ENCODE assay signal across 18 mouse cellular contexts in genomic region chr10:122876964-122877363, GRCm38 (mm10).
A peak's percentile ranks its signal among the peaks of the same experiment; 100 is the strongest.
DNase-seq lines count a peak whose midpoint lies in the region; ATAC-seq and TF ChIP-seq lines count a peak whose summit lies in the region.
"Had no signal": no experiment of that assay in that cellular context is flagged by ENCODE, and none has a peak within 500 bp of the region (broad histone marks: within the 10 kb centered on the region; RNA-seq: fewer than 3 reads in every experiment).

No protein-coding gene starts in this region.

- H3K4me3 ChIP-seq in cerebellum, adult 2 months (replicated peaks; ENCODE audit: insufficient read depth, low read depth, low read length) = no peak overlapping the region
- H3K4me3 ChIP-seq: forebrain, embryonic 12.5 days; gastrocnemius, adult 2 months; heart, embryonic 13.5 days had no signal

- ATAC-seq in frontal cortex, adult (ENCODE audit: low TSS enrichment) = 0 out of 2 replicates have a peak, but pooled peaks have one; percentile 18
- ATAC-seq: forebrain, embryonic 16.5 days; hindbrain, embryonic 16.5 days; inflammation-experienced regulatory T-cells, adult 6 months; intestine, postnatal 0 days had no signal

- DNase-seq in cerebellum, adult 2 months = peak; percentile 54 to 57
- DNase-seq in cerebellum, adult 11-12 months = no peak
- DNase-seq in frontal cortex, adult 2 months (ENCODE audit: extremely low spot score in 1 of 2, low spot score in 1 of 2) = no peak
- peak; percentile 44 for DNase-seq in NIH3T3 (ENCODE audit: low read depth)
- DNase-seq in T-cell, adult 2 months (ENCODE audit: low spot score) = no peak
- DNase-seq: adrenal gland, postnatal 10 days; gastrocnemius, adult 2 months; gastrocnemius, postnatal 25 days; heart, adult 11 months; heart, postnatal 36 days had no signal

- H3K27me3 ChIP-seq in cerebellum, adult 2 months (ENCODE audit: control insufficient read depth, insufficient read depth, low read length) = no peaks in the 10 kb centered on the region
- H3K27me3 ChIP-seq: CH12.LX; forebrain, embryonic 12.5 days; heart, embryonic 13.5 days had no signal

- no peak for TF ChIP-seq POLR2A in cerebellum, adult 2 months (IDR thresholded peaks at IDR 0.05; ENCODE audit: borderline replicate concordance, insufficient read depth, low read length)

- TF ChIP-seq CTCF in cerebellum, adult 2 months (IDR thresholded peaks at IDR 0.05; ENCODE audit: borderline replicate concordance, insufficient read depth, low read depth, low read length) = no peak

- H3K27ac ChIP-seq in cerebellum, adult 2 months (ENCODE audit: insufficient read depth, low read length) = peak overlapping the region; percentile 55
- H3K27ac ChIP-seq: forebrain, embryonic 12.5 days; gastrocnemius, adult 2 months; heart, embryonic 13.5 days had no signal

- 14% methylated on average over 4 of the region's 4 CpGs for WGBS in cerebellum, adult 2 months

- peaks cover 22% of the 10 kb centered on the region for H3K4me1 ChIP-seq in cerebellum, adult 2 months (ENCODE audit: control insufficient read depth, insufficient read depth, low read length)
- H3K4me1 ChIP-seq: forebrain, embryonic 12.5 days had no signal

Comparison
In these comparisons a context has a peak if more than half of its experiments do, and no peak if none do; other contexts are left out.
1. DNase-seq: peak in cerebellum, adult 2 months (2 of 2) and NIH3T3 (single experiment); none in cerebellum, adult 11-12 months (single experiment), frontal cortex, adult 2 months (0 of 2) and T-cell, adult 2 months (single experiment).